Mouse (Mus musculus) MEL (cell line): ENCODE measurements at regions not wholly inside any gene's neighbourhood (a gene's known extent, or its start where the extent isn't known, plus 50 kb on each side); places are given as distances from the start of the nearest gene placed in this dataset.

ENCODE experiments used
- DNase-seq: peaks from one replicate; pipeline ENCODE4 v3.0.0; 2011; ENCODE audit warnings: low read depth, low spot score
- H3K27ac ChIP-seq: 2 replicates; pipeline ENCODE4 v1.5.1; 2012; ENCODE audit warnings: low read depth, mild to moderate bottlenecking, control low read depth, low read length, moderate library complexity; ENCODE audit not compliant: control insufficient read depth
- H3K27me3 ChIP-seq, 2 experiments: fragments of 150-350 bp in 1 of 2; sonication (generic) in 1 of 2; 2 replicates each; pipeline ENCODE4 v1.6.1; 2012; ENCODE audit warnings: low read length in 2 of 2, mild to moderate bottlenecking in 2 of 2, improper control_type of control experiment in 1 of 2, moderate library complexity in 1 of 2; ENCODE audit not compliant: insufficient read depth in 2 of 2, control insufficient read depth in 1 of 2
- H3K36me3 ChIP-seq, 2 experiments: 2 replicates each; pipeline ENCODE4 v1.6.1; 2012 to 2014; ENCODE audit warnings: low read length in 2 of 2, improper control_type of control experiment in 1 of 2, inconsistent platforms in 1 of 2, mild to moderate bottlenecking in 1 of 2; ENCODE audit not compliant: insufficient read depth in 2 of 2, control insufficient read depth in 1 of 2
- H3K4me1 ChIP-seq, 2 experiments: fragments of 150-350 bp in 1 of 2; sonication (generic) in 1 of 2; 2 replicates each; pipeline ENCODE4 v1.6.1; 2012; ENCODE audit warnings: low read length in 2 of 2, improper control_type of control experiment in 1 of 2, mild to moderate bottlenecking in 1 of 2; ENCODE audit not compliant: insufficient read depth in 2 of 2, control insufficient read depth in 1 of 2
- H3K4me3 ChIP-seq, 2 experiments: fragments of 150-350 bp in 1 of 2; sonication (generic) in 1 of 2; 2 replicates each; pipeline ENCODE4 v1.5.1; 2012; ENCODE audit warnings: low read depth in 2 of 2, low read length in 2 of 2, mild to moderate bottlenecking in 2 of 2, moderate library complexity in 2 of 2, control low read depth in 1 of 2, improper control_type of control experiment in 1 of 2; ENCODE audit not compliant: control insufficient read depth in 1 of 2, insufficient read depth in 1 of 2
- H3K79me2 ChIP-seq: 2 replicates; pipeline ENCODE4 v1.6.1; 2012; ENCODE audit warnings: mild to moderate bottlenecking, low read length, moderate library complexity; ENCODE audit not compliant: control insufficient read depth, poor library complexity, insufficient read depth
- H3K9ac ChIP-seq: 2 replicates; pipeline ENCODE4 v1.6.1; 2012; ENCODE audit warnings: low read depth, mild to moderate bottlenecking, control low read depth, low read length, moderate library complexity; ENCODE audit not compliant: control insufficient read depth, poor library complexity, severe bottlenecking
- H3K9me3 ChIP-seq: fragments of 150-350 bp; sonication (generic); replicated peaks from 2 replicates; pipeline ENCODE4 v1.6.1; 2012; ENCODE audit warnings: mild to moderate bottlenecking, low read length, improper control_type of control experiment, moderate library complexity; ENCODE audit not compliant: insufficient read depth
- BHLHE40 ChIP-seq: IDR thresholded peaks from 2 replicates; pipeline ENCODE4 v1.6.1; 2012; ENCODE audit warnings: low read depth, mild to moderate bottlenecking, inconsistent platforms, low read length, improper control_type of control experiment, borderline replicate concordance
- CHD2 ChIP-seq: IDR thresholded peaks from 2 replicates; pipeline ENCODE4 v1.6.1; 2011; ENCODE audit warnings: low read length, improper control_type of control experiment
- EP300 ChIP-seq, 2 experiments: IDR thresholded peaks; 2 replicates each; pipeline ENCODE4 v1.6.1; 2011; ENCODE audit warnings: improper control_type of control experiment in 2 of 2, low read length in 2 of 2, low read depth in 1 of 2, mild to moderate bottlenecking in 1 of 2
- ETS1 ChIP-seq: IDR thresholded peaks from 2 replicates; pipeline ENCODE4 v1.6.1; 2012; ENCODE audit warnings: low read depth, mild to moderate bottlenecking, inconsistent platforms, low read length, improper control_type of control experiment, moderate library complexity
- GABPA ChIP-seq: IDR thresholded peaks from 2 replicates; pipeline ENCODE4 v1.6.1; 2012; ENCODE audit warnings: low read depth, mild to moderate bottlenecking, inconsistent platforms, low read length, improper control_type of control experiment, moderate library complexity
- JUND ChIP-seq: IDR thresholded peaks from 2 replicates; pipeline ENCODE4 v1.6.1; 2011; ENCODE audit warnings: low read depth, mild to moderate bottlenecking, improper control_type of control experiment, low read length
- MAFK ChIP-seq: IDR thresholded peaks from 2 replicates; pipeline ENCODE4 v1.6.1; 2011; ENCODE audit warnings: low read depth, mild to moderate bottlenecking, low read length, improper control_type of control experiment, borderline replicate concordance
- MAZ ChIP-seq: IDR thresholded peaks from 2 replicates; pipeline ENCODE4 v1.6.1; 2012; ENCODE audit warnings: low read depth, mild to moderate bottlenecking, inconsistent platforms, low read length, improper control_type of control experiment
- MEF2A ChIP-seq: IDR thresholded peaks from 2 replicates; pipeline ENCODE4 v1.6.1; 2014; ENCODE audit warnings: low read depth, mild to moderate bottlenecking, inconsistent platforms, low read length, improper control_type of control experiment; ENCODE audit not compliant: poor library complexity, insufficient replicate concordance, severe bottlenecking; ENCODE audit errors: extremely low read depth
- MYB ChIP-seq: IDR thresholded peaks from 2 replicates; pipeline ENCODE4 v1.6.1; 2011; ENCODE audit warnings: mild to moderate bottlenecking, low read depth, low read length, improper control_type of control experiment
- MYC ChIP-seq: IDR thresholded peaks from 2 replicates; pipeline ENCODE4 v1.6.1; 2011; ENCODE audit warnings: low read depth, mild to moderate bottlenecking, low read length, improper control_type of control experiment, moderate library complexity
- POLR2AphosphoS5 ChIP-seq: IDR thresholded peaks from 2 replicates; pipeline ENCODE4 v1.6.1; 2012; ENCODE audit warnings: low read depth, borderline replicate concordance, mild to moderate bottlenecking, inconsistent platforms, low read length, moderate library complexity, mixed read lengths
- TBP ChIP-seq: IDR thresholded peaks from 2 replicates; pipeline ENCODE4 v1.8.0; 2011; ENCODE audit warnings: low read depth, low read length, improper control_type of control experiment
- UBTF ChIP-seq: IDR thresholded peaks from 2 replicates; pipeline ENCODE4 v1.6.1; 2012; ENCODE audit warnings: low read depth, mild to moderate bottlenecking, inconsistent platforms, low read length, improper control_type of control experiment, moderate library complexity, borderline replicate concordance; ENCODE audit not compliant: insufficient read depth
- USF1 ChIP-seq: IDR thresholded peaks from 2 replicates; pipeline ENCODE4 v1.6.1; 2014; ENCODE audit warnings: low read depth, mild to moderate bottlenecking, inconsistent platforms, low read length, improper control_type of control experiment, moderate library complexity
- USF2 ChIP-seq, 2 experiments: IDR thresholded peaks; 2 replicates each; pipeline ENCODE4 v1.6.1; 2011 to 2012; ENCODE audit warnings: improper control_type of control experiment in 2 of 2, low read length in 2 of 2, borderline replicate concordance in 1 of 2, inconsistent platforms in 1 of 2, low read depth in 1 of 2, mild to moderate bottlenecking in 1 of 2; ENCODE audit not compliant: insufficient read depth in 1 of 2
- ZNF384 ChIP-seq: IDR thresholded peaks from 2 replicates; pipeline ENCODE4 v1.6.1; 2012; ENCODE audit warnings: low read depth, mild to moderate bottlenecking, inconsistent platforms, low read length, improper control_type of control experiment

GRCm38 (mm10) chr12:15659755-15660154 is 157.0 kb downstream of the Trib2 start:
- Histone ChIP-seq H3K36me3 (no peaks in the 10 kb centered on the region), H3K79me2 (no peaks in the 10 kb centered on the region), H3K9me3 (no peaks in the 10 kb centered on the region), H3K9ac (no peak overlapping the region), H3K27me3 (no peaks in the 10 kb centered on the region), H3K4me1 (no peaks in the 10 kb centered on the region), H3K27ac (no peak overlapping the region), H3K4me3 (no peak overlapping the region)
- no peak for TF ChIP-seq MAFK
- no peak for TF ChIP-seq UBTF
- TF ChIP-seq JUND, result no peak
- no peak for TF ChIP-seq MAZ
- TF ChIP-seq ETS1, result no peak
- no peak for TF ChIP-seq MEF2A
- no peak for TF ChIP-seq TBP
- TF ChIP-seq USF1, result no peak
- no peak for TF ChIP-seq EP300 (IDR thresholded peaks at IDR 0.05; ENCODE audit: low read depth in 1 of 2, low read length in 2 of 2)
- no peak for TF ChIP-seq POLR2AphosphoS5
- no peak for TF ChIP-seq MYB
- DNase-seq, result no peak

- no peak overlapping the region for H3K9ac ChIP-seq
- TF ChIP-seq MAFK (no peak), GABPA (no peak), MYC (no peak), BHLHE40 (no peak), ZNF384 (no peak), CHD2 (no peak), USF2 (IDR thresholded peaks at IDR 0.05; ENCODE audit: borderline replicate concordance in 1 of 2, insufficient read depth in 1 of 2, low read depth in 1 of 2, low read length in 2 of 2) (no peak)
- H3K27me3 ChIP-seq, result no peaks in the 10 kb centered on the region
- no peak overlapping the region for H3K4me3 ChIP-seq
- H3K4me1 ChIP-seq, result no peaks in the 10 kb centered on the region
- H3K27ac ChIP-seq, result no peak overlapping the region
- H3K79me2 ChIP-seq, result no peaks in the 10 kb centered on the region
- H3K36me3 ChIP-seq, result no peaks in the 10 kb centered on the region
- DNase-seq, result no peak
- H3K9me3 ChIP-seq, result no peaks in the 10 kb centered on the region
These were observed 157.4 kb downstream of the Trib2 start for GRCm38 (mm10) chr12:15659332-15659731.
